Mouse (Mus musculus) leukemia stem cell, adult 10-12 weeks (primary cell): Measurements from ENCODE around the gene Ankk1. TPM values are rescaled to one million over a fixed set of nuclear protein-coding genes. Genes with fewer than 3 reads are reported as not detected.

Experiments
- polyA plus RNA-seq: library from polyadenylated mRNA; stranded (reverse); fragments of >175 nt; gene quantifications from 2 replicates; pipeline ENCODE4 v1.2.3, GENCODE M21; 2012; ENCODE audit warnings: low replicate concordance

The Ankk1 gene
- polyA plus RNA-seq: not detected in 2 replicates

DNA sequence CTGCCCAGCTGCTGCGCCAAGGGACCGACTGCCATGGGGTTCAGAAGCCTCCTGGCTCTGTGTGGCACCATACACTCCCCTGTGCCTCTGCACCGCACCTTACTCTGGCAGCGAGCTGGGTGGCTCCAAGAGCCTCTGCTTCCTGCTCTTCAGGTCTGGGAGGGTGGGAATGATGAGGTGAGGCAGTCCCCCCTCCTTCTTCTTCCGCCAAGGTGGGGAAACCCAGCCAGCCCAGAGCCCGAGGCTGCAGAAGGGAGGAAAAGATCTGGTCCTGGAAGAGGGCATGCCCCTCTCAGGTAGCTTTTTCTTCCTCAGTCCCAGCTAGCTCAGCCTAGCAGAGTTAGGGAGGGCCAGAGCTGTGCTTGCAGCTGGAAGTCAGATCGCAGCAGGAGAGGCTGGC is at the start of gene Ankk1:
Ankk1 (minus strand) TSS at position 101 of the 400 bp plus-strand sequence.

Other genes with a start within 250 kb of the Ankk1 start
- not detected in 2 replicates for gene Gm4894, start 176.5 kb downstream of the Ankk1 start, polyA plus RNA-seq
- gene Drd2, start 86.4 kb downstream of the Ankk1 start, polyA plus RNA-seq: not detected in 2 replicates
- 0.05 and 0.09 TPM in 2 replicates for gene Ttc12, start 59.2 kb upstream of the Ankk1 start, polyA plus RNA-seq